Mouse (Mus musculus): ENCODE measurements at regions not wholly inside any gene's neighbourhood (a gene's known extent, or its start where the extent isn't known, plus 50 kb on each side); places are given as distances from the start of the nearest gene placed in this dataset.
"Not testable (repeated sequence)": the region's sequence is repeated elsewhere in the genome, so short reads cannot be mapped to it uniquely, and the experiment has no call there.

DNA sequence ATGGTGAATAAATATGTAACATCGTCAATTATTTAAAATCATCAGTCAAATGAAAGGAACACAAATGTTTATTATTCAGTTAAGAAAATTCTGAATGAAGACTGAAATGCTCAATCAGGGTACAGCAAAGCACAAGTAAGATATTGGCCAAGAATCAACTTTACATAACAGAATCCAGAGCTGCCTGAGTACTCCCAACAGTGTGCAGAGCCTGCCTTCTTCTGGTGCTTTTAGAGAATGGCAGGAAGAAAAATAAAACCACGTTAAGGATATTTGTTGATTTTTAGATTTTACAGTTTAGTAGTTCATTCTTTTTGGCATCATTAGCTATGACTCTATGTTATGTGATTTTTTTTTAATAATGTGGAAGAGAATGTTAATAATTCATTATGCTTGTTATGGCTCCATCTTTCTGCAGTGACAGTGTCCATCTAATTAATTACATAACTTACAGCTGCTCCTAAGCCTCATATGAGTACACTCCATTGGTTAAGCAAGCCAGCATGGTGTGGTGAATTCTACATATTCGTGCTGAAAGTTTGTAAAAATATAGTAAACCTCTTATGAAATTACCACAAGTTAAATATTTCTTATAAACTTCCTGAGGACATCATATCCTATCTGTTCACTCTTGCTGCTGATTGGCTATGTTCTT lies 579.0 kb downstream of the Kcna4 start:
- TF ChIP-seq POLR2A (IDR thresholded peaks at IDR 0.05; ENCODE audit: borderline replicate concordance, extremely low read depth, insufficient read depth, insufficient read length, poor library complexity, severe bottlenecking) (no peak), CTCF (IDR thresholded peaks at IDR 0.05; ENCODE audit: borderline replicate concordance, extremely low read depth, insufficient read depth, insufficient read length) (peak; percentile 71; the same call in 1 of the 2 replicates)
- DNase-seq (ENCODE audit: low read depth) = peak; percentile 84

DNA sequence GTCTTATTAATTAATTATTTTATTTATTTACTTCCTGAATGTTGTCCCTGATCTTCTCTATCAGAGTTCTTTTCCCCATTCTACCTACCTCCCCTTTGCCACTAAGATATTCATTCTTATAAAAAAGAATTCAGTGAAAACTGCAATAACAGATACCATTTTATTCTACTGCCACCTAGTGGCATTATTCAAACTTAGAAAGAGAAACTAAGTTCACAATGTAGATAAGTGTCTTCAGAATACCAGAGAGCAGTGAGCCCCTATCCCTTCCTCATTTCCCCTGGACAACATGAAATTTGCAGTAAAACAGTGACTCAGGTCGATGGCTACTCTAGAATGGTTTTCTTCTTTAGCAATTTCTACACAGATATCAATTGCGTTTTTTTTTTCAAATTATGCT lies 589.2 kb downstream of the Kcna4 start:
- peak; percentile 67 for DNase-seq (ENCODE audit: low read depth)
- no peak for TF ChIP-seq POLR2A (IDR thresholded peaks at IDR 0.05; ENCODE audit: borderline replicate concordance, extremely low read depth, insufficient read depth, insufficient read length, poor library complexity, severe bottlenecking)
- no peak for TF ChIP-seq CTCF (IDR thresholded peaks at IDR 0.05; ENCODE audit: borderline replicate concordance, extremely low read depth, insufficient read depth, insufficient read length)

DNA sequence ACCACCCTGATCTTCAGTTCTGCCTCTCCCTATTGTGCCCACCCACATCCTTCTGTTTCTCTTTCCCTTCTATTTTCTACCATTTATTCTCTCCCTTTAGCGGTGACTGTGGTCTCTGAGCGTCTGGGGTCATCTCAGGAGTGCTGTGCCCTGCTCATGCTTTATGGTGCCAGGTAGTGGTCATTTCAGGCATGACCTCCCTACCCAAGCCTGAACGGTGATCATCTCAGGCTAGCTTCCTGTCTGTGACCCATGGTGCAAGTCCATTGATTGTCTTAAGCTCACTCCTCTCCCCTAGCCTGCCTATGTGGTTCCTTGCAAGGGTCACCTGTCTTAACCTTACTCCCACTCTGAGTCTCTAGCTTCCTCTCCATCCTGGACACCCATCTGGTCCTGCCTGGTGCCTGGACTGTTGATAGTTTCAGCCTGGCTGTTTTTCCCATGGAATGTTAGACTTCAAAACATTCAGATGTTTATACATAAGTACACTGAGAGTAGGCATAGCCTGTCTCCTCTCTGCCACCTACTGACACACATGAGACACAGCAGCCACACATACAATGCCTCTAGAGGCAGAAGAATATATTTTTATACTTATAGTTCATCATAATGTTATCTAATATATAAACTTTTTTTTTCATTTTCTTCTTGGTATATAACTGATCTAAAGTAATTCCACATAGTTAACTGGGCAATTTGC lies 595.8 kb downstream of the Kcna4 start:
- TF ChIP-seq CTCF (IDR thresholded peaks at IDR 0.05; ENCODE audit: borderline replicate concordance, extremely low read depth, insufficient read depth, insufficient read length) (peak; percentile 46; the same call in 1 of the 2 replicates), POLR2A (IDR thresholded peaks at IDR 0.05; ENCODE audit: borderline replicate concordance, extremely low read depth, insufficient read depth, insufficient read length, poor library complexity, severe bottlenecking) (no peak)
- peak; percentile 40 for DNase-seq (ENCODE audit: low read depth)

DNA sequence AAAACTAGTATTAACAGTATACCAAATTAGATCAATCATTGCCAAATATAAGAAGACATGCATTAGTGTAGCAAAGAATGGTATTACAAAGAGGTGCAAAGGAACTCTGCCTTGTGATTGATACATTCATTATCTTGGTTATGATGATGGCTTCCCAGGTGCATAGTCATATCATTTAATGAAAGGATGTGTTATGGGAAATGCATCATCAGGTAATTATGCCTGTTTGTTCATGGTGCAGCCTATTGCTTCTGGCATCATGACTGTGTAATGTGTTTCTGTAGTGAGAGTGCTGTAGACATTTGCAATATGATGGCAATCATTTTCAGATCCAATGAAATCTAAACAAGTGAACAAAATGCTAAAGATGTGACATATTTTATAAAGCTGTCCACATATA lies 597.8 kb downstream of the Kcna4 start:
- DNase-seq (ENCODE audit: low read depth) = no peak
- TF ChIP-seq CTCF (IDR thresholded peaks at IDR 0.05; ENCODE audit: borderline replicate concordance, extremely low read depth, insufficient read depth, insufficient read length) = no peak
- TF ChIP-seq POLR2A (IDR thresholded peaks at IDR 0.05; ENCODE audit: borderline replicate concordance, extremely low read depth, insufficient read depth, insufficient read length, poor library complexity, severe bottlenecking) = no peak

DNA sequence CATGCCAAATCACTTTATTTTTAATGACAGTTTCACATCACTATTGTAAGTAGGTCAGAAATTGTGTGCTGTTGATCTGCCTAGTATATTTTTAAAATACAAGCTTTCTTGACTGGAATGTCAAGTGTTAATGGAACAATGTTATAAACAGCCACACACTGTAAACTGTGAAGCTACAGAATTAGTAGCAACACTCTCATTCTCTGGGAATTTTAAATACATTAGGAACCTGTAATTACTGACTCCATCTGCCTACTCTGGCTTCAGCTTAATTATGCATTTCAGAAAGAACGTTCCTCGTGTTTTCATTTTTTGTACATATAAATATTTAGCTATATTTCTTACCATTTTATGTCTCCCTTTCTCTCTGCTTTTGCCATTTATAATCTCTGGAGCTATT lies 634.7 kb downstream of the Kcna4 start:
- no peak for TF ChIP-seq CTCF (IDR thresholded peaks at IDR 0.05; ENCODE audit: borderline replicate concordance, extremely low read depth, insufficient read depth, insufficient read length)
- TF ChIP-seq POLR2A (IDR thresholded peaks at IDR 0.05; ENCODE audit: borderline replicate concordance, extremely low read depth, insufficient read depth, insufficient read length, poor library complexity, severe bottlenecking) = no peak
- DNase-seq (ENCODE audit: low read depth) = peak; percentile 59

DNA sequence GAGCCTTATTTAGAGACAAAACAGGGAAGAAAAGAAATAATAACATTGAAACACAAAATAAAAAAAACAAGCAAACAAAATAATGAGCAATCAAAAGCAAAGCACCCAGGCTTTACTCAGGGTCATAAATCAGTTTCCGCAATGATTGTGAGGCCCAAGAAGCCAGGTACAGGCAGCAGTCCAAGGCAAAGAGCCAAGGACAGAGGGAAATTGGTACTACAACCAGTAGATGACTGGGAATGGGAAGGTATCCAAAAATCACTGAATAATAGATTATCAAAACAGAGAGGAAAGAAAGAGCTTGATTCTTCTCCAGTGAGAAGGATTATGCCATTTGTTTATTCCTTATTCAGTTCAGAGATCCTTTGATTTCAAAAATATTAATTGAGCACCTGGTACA lies 636.2 kb downstream of the Kcna4 start:
- DNase-seq (ENCODE audit: low read depth) = peak; percentile 55

DNA sequence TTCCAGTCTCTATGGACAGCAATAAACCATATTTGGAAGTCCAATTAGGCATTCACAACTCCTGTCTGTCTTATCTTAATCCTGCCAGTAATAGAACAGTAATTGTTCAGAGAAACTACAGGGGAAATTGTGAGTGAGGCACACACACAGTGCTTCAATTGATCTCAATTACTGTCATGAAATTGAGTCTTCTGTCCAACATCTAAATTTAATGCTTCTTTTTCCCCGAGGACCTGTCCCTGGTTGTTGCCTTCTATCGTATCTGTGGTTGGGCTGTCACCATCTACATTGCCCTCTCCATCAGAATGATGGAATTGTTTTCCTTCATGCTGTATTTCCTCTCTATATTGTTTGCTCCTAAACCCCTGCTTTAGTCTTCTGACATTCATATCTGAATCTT lies 644.9 kb downstream of the Kcna4 start:
- TF ChIP-seq CTCF (IDR thresholded peaks at IDR 0.05; ENCODE audit: borderline replicate concordance, extremely low read depth, insufficient read depth, insufficient read length) (no peak), POLR2A (IDR thresholded peaks at IDR 0.05; ENCODE audit: borderline replicate concordance, extremely low read depth, insufficient read depth, insufficient read length, poor library complexity, severe bottlenecking) (no peak)
- DNase-seq (ENCODE audit: low read depth) = peak; percentile 70

More for the DNA sequence above, 636.2 kb downstream of the Kcna4 start:
- TF ChIP-seq CTCF (IDR thresholded peaks at IDR 0.05; ENCODE audit: borderline replicate concordance, extremely low read depth, insufficient read depth, insufficient read length) (no peak), POLR2A (IDR thresholded peaks at IDR 0.05; ENCODE audit: borderline replicate concordance, extremely low read depth, insufficient read depth, insufficient read length, poor library complexity, severe bottlenecking) (no peak)

DNA sequence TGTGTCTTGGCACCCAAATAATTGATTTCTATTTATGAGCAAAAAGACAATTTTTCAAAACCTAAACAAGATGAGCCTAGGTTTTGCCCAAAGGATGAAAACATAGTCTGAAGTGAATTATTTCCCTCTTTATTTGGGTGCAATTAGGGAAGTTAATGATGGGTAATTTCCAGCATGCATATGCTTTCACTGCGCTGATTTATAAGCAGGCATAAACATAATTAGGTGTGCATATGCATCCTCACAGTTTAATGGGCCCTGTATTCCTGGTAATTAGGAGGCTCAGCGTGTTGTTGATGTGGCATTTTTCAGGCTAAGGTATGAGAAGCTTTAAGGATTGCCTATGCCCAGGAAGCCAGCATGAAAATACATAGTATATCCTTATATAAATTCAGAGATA lies 645.3 kb downstream of the Kcna4 start:
- no peak for TF ChIP-seq POLR2A (IDR thresholded peaks at IDR 0.05; ENCODE audit: borderline replicate concordance, extremely low read depth, insufficient read depth, insufficient read length, poor library complexity, severe bottlenecking)
- TF ChIP-seq CTCF (IDR thresholded peaks at IDR 0.05; ENCODE audit: borderline replicate concordance, extremely low read depth, insufficient read depth, insufficient read length) = no peak
- peak; percentile 73 for DNase-seq (ENCODE audit: low read depth)

DNA sequence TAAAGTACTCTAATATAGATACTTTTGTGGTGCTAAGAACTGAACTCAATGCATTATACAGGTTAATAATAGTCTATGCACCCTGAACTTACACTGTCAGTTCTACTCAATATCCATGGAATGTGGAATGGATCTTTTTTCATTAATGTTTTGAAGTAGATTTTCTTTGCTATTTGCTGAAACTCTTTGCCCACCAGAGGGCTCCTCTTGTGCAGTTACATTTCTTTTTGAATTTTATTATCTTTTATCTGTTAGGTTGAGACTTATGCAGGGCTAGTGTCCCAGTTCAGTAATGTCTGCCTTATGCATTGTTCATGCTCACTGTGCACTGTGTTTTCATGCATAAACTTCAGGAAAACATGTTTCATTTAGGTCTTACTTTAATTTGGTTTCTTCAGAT lies 650.9 kb downstream of the Kcna4 start:
- DNase-seq (ENCODE audit: low read depth) = no peak
- no peak for TF ChIP-seq CTCF (IDR thresholded peaks at IDR 0.05; ENCODE audit: borderline replicate concordance, extremely low read depth, insufficient read depth, insufficient read length)

DNA sequence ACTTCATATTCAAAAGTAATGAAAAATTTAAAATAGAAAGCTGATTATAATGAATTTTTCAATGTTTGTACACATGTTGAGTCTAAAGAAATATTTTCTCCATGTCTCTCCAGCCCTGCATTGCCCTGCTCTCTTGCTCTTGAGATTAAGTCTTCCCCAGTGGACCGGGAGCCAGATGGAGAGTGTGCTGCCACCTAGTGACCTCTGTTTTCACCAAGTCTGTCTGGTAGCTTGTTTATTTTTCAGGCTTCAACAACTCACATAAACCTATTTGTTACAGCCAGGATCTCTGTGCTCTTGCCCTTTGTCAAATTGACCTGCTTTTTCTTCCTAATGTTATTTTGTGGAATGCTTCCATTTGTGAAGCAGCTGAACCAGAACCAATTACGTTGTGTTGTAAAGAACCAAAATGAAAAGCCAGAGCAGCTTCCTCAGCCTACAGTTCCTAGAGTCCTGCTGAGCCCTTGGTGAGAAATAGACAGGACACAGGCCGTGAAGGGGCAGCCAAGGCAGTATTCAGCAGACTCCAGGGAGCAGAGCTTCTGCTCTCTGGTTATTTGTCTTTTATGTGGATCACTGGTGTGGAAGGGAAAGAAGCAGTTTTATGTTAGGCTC lies 655.5 kb downstream of the Kcna4 start:
- DNase-seq (ENCODE audit: low read depth) = peak; percentile 81
- TF ChIP-seq POLR2A (IDR thresholded peaks at IDR 0.05; ENCODE audit: borderline replicate concordance, extremely low read depth, insufficient read depth, insufficient read length, poor library complexity, severe bottlenecking) (no peak), CTCF (IDR thresholded peaks at IDR 0.05; ENCODE audit: borderline replicate concordance, extremely low read depth, insufficient read depth, insufficient read length) (peak; percentile 61; the same call in 1 of the 2 replicates)

DNA sequence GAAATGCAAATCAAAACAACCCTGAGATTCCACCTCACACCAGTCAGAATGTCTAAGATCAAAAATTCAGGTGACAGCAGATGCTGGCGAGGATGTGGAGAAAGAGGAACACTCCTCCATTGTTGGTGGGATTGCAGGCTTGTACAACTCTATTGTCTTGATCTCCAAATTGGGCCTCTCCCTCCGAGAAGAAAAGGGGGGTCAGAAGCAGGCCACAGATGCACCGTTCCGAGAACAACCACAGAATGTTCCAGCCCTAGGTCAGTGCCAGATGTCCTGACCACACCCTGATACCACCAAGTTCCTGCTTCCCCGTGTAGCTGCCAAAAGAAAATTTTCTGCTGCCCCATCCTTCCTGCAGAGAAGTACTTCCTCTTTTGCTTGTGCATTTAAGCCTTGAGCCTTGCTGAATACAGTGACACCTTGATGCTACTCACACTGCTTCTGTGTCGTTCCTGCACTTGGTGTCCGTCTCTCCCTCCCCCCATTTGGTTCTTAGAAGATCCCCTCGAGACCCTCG lies 665.2 kb downstream of the Kcna4 start:
- not testable (repeated sequence) for DNase-seq (ENCODE audit: low read depth)

DNA sequence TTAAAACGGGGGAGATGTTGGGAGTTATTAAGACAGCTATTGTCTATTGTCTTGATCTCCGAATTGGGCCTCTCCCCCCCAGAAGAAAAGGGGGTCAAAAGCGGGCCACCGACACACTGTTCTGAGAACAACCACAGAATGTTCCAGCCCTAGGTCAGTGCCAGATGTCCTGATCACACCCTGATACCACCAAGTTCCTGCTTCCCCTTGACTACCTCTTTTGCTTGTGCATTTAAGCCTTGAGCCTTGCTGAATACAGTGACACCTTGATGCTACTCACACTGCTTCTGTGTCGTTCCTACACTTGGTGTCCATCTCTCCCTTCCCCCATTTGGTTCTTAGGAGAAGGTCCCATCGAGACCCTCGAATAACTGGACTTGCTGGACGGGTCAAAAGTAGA lies 673.5 kb downstream of the Kcna4 start:
- not testable (repeated sequence) for DNase-seq (ENCODE audit: low read depth)
